Mouse (Mus musculus) c-Kit-positive CD71-positive TER-119-negative erythroid progenitor cells, embryonic 14.5 days (primary cell): ENCODE results near the gene Nek10.
"Not testable (repeated sequence)": the region's sequence is repeated elsewhere in the genome, so short reads cannot be mapped to it uniquely, and the experiment has no call there.

Experiments
- DNase-seq: peaks from one replicate; pipeline ENCODE4 v3.0.0-alpha.2; 2013; ENCODE audit warnings: low read depth

Nek10 gene

DNA sequence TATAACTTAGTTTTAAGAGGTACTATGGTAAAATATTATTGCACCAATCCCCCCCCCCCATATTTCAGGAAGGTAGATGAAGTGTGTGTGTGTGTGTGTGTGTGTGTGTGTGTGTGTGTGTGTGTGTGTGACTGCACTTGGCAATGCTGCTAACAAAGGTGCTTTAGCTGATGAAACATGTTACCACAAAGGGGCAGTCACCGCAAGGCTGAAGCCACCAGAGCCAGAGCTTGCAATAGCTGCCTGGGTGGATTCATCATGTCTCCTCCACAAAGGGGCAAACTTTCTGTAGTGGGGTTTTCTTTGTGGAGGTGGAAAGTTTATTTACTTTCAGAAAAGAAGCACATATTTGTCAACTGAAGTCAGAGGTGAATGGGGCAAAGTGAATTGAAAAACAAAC is 67.9 kb downstream of the Nek10 start:
- DNase-seq, result no peak

- no peak for DNase-seq
Observed at GRCm38 (mm10) chr14:14871700-14872099, 68.5 kb downstream of the Nek10 start.

DNA sequence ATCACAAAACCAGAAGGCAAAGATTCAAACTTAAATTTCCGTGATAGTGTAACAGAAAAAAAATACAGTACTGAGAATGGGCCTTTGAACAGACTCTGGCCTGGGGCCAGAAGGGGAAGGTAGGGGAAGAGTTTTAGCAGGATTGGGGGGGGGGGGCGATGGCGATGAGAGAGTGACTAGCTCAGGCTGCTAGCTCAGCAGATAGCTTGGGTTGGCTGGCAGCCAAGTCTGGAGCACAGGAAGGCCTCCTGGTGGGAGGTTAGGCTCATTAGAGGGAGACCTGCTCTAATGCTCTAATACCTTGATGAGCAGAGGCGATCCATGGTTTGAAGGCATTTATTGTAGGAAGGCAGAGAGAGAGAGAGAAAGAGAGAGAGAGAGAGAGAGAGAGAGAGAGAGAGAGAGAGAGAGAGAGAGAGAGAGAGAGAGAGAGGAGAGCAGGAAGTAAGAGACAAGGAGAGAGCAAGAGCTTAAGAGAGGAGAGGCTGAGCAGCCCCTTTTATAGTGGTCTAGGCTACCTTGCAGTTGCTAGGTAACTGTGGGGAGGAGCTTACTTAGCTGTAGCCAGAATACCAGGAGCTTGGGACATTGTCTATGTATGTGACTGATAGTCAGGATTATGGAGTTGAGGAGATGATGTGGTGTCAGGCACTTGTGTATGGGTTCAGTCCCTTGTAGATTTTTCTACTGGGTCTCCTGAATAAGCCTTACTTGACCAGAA is 90.9 kb downstream of the Nek10 start:
- DNase-seq, result no peak

- no peak for DNase-seq
Observed at GRCm38 (mm10) chr14:14894776-14895175, 91.6 kb downstream of the Nek10 start.

DNA sequence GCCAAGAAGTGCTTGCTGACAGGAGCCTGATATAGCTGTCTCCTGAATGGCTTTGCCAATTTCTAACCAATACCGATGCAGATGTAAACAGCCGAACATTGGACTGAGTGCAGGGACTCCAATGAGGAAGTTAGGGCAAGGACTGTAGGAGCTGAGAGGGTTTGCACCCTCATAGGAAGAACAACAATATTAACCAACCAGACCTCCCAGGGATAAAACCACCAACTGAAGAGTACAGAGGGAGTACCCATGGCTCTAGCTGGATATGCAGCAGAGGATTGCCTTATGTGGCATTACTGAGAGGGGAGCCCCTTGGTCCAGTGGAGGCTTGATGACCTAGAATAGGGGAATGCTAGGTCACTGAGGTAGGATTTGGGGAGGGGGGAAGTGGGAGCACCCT is 92.1 kb downstream of the Nek10 start:
- DNase-seq, result no peak

- DNase-seq, result no peak
Observed at GRCm38 (mm10) chr14:14896399-14897136, 93.4 kb downstream of the Nek10 start.

- peak; percentile 35 for DNase-seq
Observed at GRCm38 (mm10) chr14:14904750-14905529, 101.7 kb downstream of the Nek10 start.

DNA sequence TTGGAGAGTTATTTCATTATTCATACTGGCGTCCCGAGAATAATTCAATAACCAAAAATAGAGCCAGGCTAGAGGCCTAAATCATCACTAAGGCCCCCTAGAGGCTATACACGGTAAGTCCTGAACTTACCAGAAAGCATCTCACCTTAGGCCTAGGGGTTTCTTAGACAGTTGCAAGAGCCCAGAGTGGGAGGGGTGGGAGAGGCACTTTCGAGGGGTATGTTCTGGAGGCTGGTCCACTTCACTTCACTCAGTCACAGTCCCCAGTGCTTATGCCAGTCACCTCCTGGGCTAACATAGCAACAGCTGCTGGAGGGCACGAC is 102.3 kb downstream of the Nek10 start:
- no peak for DNase-seq

GRCm38 (mm10) chr14:14925615-14926014 is 122.4 kb downstream of the Nek10 start:
- no peak for DNase-seq

- no peak for DNase-seq
Observed at GRCm38 (mm10) chr14:14927559-14927958, 124.3 kb downstream of the Nek10 start.

- no peak for DNase-seq
Observed at GRCm38 (mm10) chr14:14934977-14935376, 131.8 kb downstream of the Nek10 start.

- no peak for DNase-seq
Observed at GRCm38 (mm10) chr14:14945930-14946329, 142.7 kb downstream of the Nek10 start.

DNA sequence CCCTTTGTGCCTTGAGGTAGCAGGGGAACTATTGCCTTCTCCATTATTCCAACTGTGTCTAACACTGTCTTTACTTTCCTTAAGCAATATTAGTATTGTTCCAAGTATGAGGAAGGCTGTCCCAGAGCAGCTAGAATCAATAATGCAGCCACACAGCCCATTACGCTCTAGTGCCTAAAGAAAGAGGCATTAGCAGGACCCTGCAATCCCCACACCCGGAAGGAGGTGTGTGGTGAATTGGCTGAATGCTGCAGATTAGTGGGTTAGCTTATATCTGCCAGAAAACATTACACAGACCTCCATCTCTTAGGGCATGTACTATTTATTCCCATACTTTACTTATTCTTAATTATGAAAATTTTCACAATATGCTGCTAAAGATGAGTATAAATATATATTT is 145.8 kb downstream of the Nek10 start:
- DNase-seq, result no peak

GRCm38 (mm10) chr14:14951808-14952207 is 148.6 kb downstream of the Nek10 start:
- DNase-seq, result no peak

- DNase-seq, result no peak
Observed at GRCm38 (mm10) chr14:14959780-14960440, 156.7 kb downstream of the Nek10 start.

GRCm38 (mm10) chr14:14960441-14960988 is 157.3 kb downstream of the Nek10 start:
- no peak for DNase-seq

DNA sequence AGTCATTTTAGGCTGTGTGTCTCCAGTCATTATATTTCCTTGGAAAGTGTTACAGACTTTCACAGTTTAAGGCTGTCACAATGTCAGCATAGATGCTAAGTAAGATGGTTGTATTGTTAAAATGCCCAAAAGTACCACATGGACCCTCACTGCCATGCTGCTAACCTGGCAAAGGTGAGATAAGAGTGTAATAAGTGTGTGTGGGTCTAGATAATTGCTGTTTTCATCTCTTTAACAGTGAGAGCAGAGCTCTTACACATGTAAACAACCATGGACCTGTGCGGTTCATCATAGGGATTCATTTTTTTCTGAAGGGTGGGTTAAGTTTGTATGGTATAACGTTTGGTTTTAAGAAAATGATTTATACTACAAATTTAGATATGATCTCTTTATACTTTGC is 167.4 kb downstream of the Nek10 start:
- DNase-seq, result no peak

GRCm38 (mm10) chr14:14971056-14971455 is 167.8 kb downstream of the Nek10 start:
- DNase-seq, result no peak

GRCm38 (mm10) chr14:14974156-14974555 is 170.9 kb downstream of the Nek10 start:
- no peak for DNase-seq

GRCm38 (mm10) chr14:14984106-14984505 is 180.9 kb downstream of the Nek10 start:
- not testable (repeated sequence) for DNase-seq

DNA sequence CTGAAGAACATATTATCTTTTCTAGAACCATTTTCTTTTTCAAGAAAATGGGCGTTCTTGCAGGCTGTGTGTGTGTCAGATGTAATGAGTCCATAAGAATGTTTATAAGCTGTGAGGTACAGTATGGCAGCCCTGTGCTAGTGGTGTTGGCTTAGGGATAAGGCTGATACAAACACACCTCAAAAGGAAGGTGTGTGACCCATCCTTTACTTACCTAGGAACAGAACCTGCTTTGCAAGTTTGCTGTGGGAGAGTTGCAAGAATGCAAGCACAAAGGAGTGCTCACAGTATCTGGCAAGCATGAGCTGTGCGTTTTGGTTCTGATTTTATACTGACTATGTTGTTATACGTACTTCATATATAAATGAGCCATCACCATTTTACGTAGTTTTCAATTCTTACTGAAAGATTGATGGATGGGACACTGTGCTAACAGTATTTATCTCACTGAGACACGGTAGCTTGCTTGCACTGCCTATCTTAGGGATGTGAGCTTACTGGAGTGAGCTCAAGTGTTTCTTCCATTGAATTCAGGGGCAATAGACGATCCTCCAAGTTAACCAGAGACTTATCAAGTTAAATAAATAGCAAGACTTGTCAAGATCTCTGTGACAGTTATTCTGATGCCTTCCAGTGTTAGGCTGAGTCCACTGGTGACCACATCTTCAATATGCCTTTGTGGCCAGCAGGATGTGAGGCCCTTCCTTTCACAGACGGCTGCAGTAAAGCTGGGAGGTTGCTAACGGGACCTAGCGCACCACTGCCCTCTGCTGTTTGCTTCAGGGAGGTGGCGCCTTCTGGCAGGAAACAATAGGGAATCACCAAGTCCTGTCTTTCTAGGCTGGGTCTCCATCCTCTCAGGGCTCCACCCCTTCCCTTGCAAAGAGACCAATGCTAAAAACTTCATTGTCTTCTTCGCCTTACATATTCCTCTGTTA is 181.8 kb downstream of the Nek10 start:
- peak; percentile 24 for DNase-seq
